Mouse (Mus musculus): ENCODE results near the gene Trdmt1. TPM values are rescaled to one million over a fixed set of nuclear protein-coding genes. Genes with fewer than 3 reads are reported as not detected.

Gene Trdmt1
- polyA plus RNA-seq, 1 experiment = 3.1 TPM

GRCm38 (mm10) chr2:13499196-13499595 lies 45.3 kb downstream of the Trdmt1 start:
- Histone ChIP-seq H3K27ac (ENCODE audit: control insufficient read depth, insufficient read depth, low read depth, low read length) (no peak overlapping the region), H3K4me3 (ENCODE audit: control insufficient read depth, low read depth, low read length) (no peak overlapping the region), H3K36me3 (ENCODE audit: control insufficient read depth, insufficient read depth, low read length) (no peaks in the 10 kb centered on the region), H3K27me3 (ENCODE audit: control insufficient read depth, insufficient read depth, low read length) (no peaks in the 10 kb centered on the region), H3K4me1 (ENCODE audit: control insufficient read depth, insufficient read depth, low read length) (no peaks in the 10 kb centered on the region)
- TF ChIP-seq POLR2A (IDR thresholded peaks at IDR 0.05; ENCODE audit: control insufficient read depth, low read depth, low read length) = no peak
- no peak for TF ChIP-seq CTCF (IDR thresholded peaks at IDR 0.05; ENCODE audit: control insufficient read depth, insufficient read depth, insufficient replicate concordance, low read depth, low read length)

GRCm38 (mm10) chr2:13496087-13496486 lies 48.4 kb downstream of the Trdmt1 start:
- Histone ChIP-seq H3K36me3 (ENCODE audit: control insufficient read depth, insufficient read depth, low read length) (no peaks in the 10 kb centered on the region), H3K27me3 (ENCODE audit: control insufficient read depth, insufficient read depth, low read length) (no peaks in the 10 kb centered on the region), H3K4me1 (ENCODE audit: control insufficient read depth, insufficient read depth, low read length) (no peaks in the 10 kb centered on the region), H3K27ac (ENCODE audit: control insufficient read depth, insufficient read depth, low read depth, low read length) (no peak overlapping the region; the same call in 1 of the 2 replicates), H3K4me3 (ENCODE audit: control insufficient read depth, low read depth, low read length) (no peak overlapping the region)
- no peak for TF ChIP-seq CTCF (IDR thresholded peaks at IDR 0.05; ENCODE audit: control insufficient read depth, insufficient read depth, insufficient replicate concordance, low read depth, low read length)

- Histone ChIP-seq H3K36me3 (ENCODE audit: control insufficient read depth, insufficient read depth, low read length) (no peaks in the 10 kb centered on the region), H3K27me3 (ENCODE audit: control insufficient read depth, insufficient read depth, low read length) (no peaks in the 10 kb centered on the region), H3K4me3 (ENCODE audit: control insufficient read depth, low read depth, low read length) (no peak overlapping the region), H3K4me1 (ENCODE audit: control insufficient read depth, insufficient read depth, low read length) (no peaks in the 10 kb centered on the region; the same call in 1 of the 2 replicates), H3K27ac (ENCODE audit: control insufficient read depth, insufficient read depth, low read depth, low read length) (no peak overlapping the region)
- TF ChIP-seq POLR2A (IDR thresholded peaks at IDR 0.05; ENCODE audit: control insufficient read depth, low read depth, low read length) = no peak
- no peak for TF ChIP-seq CTCF (IDR thresholded peaks at IDR 0.05; ENCODE audit: control insufficient read depth, insufficient read depth, insufficient replicate concordance, low read depth, low read length)
Measured at GRCm38 (mm10) chr2:13492927-13493326, 51.5 kb downstream of the Trdmt1 start.

- Histone ChIP-seq H3K4me3 (ENCODE audit: control insufficient read depth, low read depth, low read length) (no peak within 1 kb of the TSS), H3K4me1 (ENCODE audit: control insufficient read depth, insufficient read depth, low read length) (no peaks in the 10 kb centered on the region; the same call in 1 of the 2 replicates), H3K27me3 (ENCODE audit: control insufficient read depth, insufficient read depth, low read length) (no peaks in the 10 kb centered on the region), H3K36me3 (ENCODE audit: control insufficient read depth, insufficient read depth, low read length) (no peaks in the 10 kb centered on the region), H3K27ac (ENCODE audit: control insufficient read depth, insufficient read depth, low read depth, low read length) (no peak within 1 kb of the TSS)
- TF ChIP-seq CTCF (IDR thresholded peaks at IDR 0.05; ENCODE audit: control insufficient read depth, insufficient read depth, insufficient replicate concordance, low read depth, low read length) (no peak), POLR2A (IDR thresholded peaks at IDR 0.05; ENCODE audit: control insufficient read depth, low read depth, low read length) (no peak)
Measured at GRCm38 (mm10) chr2:13491734-13492133, 52.7 kb downstream of the Trdmt1 start, which contains the start of gene Cubn. TSS of gene Cubn (minus strand) at chr2:13491813.

- H3K36me3 ChIP-seq (ENCODE audit: control insufficient read depth, insufficient read depth, low read length) = no peaks in the 10 kb centered on the region
- TF ChIP-seq POLR2A (IDR thresholded peaks at IDR 0.05; ENCODE audit: control insufficient read depth, low read depth, low read length) (no peak), CTCF (IDR thresholded peaks at IDR 0.05; ENCODE audit: control insufficient read depth, insufficient read depth, insufficient replicate concordance, low read depth, low read length) (no peak)
Measured at GRCm38 (mm10) chr2:13490480-13490879, 54.0 kb downstream of the Trdmt1 start.

GRCm38 (mm10) chr2:13486470-13486869 lies 58.0 kb downstream of the Trdmt1 start:
- Histone ChIP-seq H3K36me3 (ENCODE audit: control insufficient read depth, insufficient read depth, low read length) (no peaks in the 10 kb centered on the region), H3K4me1 (ENCODE audit: control insufficient read depth, insufficient read depth, low read length) (no peaks in the 10 kb centered on the region; the same call in 1 of the 2 replicates), H3K4me3 (ENCODE audit: control insufficient read depth, low read depth, low read length) (no peak overlapping the region), H3K27me3 (ENCODE audit: control insufficient read depth, insufficient read depth, low read length) (no peaks in the 10 kb centered on the region), H3K27ac (ENCODE audit: control insufficient read depth, insufficient read depth, low read depth, low read length) (no peak overlapping the region)
- TF ChIP-seq CTCF (IDR thresholded peaks at IDR 0.05; ENCODE audit: control insufficient read depth, insufficient read depth, insufficient replicate concordance, low read depth, low read length) (no peak), POLR2A (IDR thresholded peaks at IDR 0.05; ENCODE audit: control insufficient read depth, low read depth, low read length) (no peak)

More at GRCm38 (mm10) chr2:13490480-13490879, 54.0 kb downstream of the Trdmt1 start:
- Histone ChIP-seq H3K27me3 (ENCODE audit: control insufficient read depth, insufficient read depth, low read length) (no peaks in the 10 kb centered on the region), H3K4me1 (ENCODE audit: control insufficient read depth, insufficient read depth, low read length) (no peaks in the 10 kb centered on the region; the same call in 1 of the 2 replicates), H3K27ac (ENCODE audit: control insufficient read depth, insufficient read depth, low read depth, low read length) (no peak overlapping the region), H3K4me3 (ENCODE audit: control insufficient read depth, low read depth, low read length) (no peak overlapping the region)

- no peak for TF ChIP-seq POLR2A (IDR thresholded peaks at IDR 0.05; ENCODE audit: control insufficient read depth, low read depth, low read length)
- TF ChIP-seq CTCF (IDR thresholded peaks at IDR 0.05; ENCODE audit: control insufficient read depth, insufficient read depth, insufficient replicate concordance, low read depth, low read length) = no peak
Measured at GRCm38 (mm10) chr2:13484566-13484965, 59.9 kb downstream of the Trdmt1 start.

GRCm38 (mm10) chr2:13480744-13481143 lies 63.7 kb downstream of the Trdmt1 start:
- TF ChIP-seq CTCF (IDR thresholded peaks at IDR 0.05; ENCODE audit: control insufficient read depth, insufficient read depth, insufficient replicate concordance, low read depth, low read length) (no peak), POLR2A (IDR thresholded peaks at IDR 0.05; ENCODE audit: control insufficient read depth, low read depth, low read length) (no peak)
- Histone ChIP-seq H3K27ac (ENCODE audit: control insufficient read depth, insufficient read depth, low read depth, low read length) (no peak overlapping the region), H3K27me3 (ENCODE audit: control insufficient read depth, insufficient read depth, low read length) (no peaks in the 10 kb centered on the region), H3K4me3 (ENCODE audit: control insufficient read depth, low read depth, low read length) (no peak overlapping the region), H3K4me1 (ENCODE audit: control insufficient read depth, insufficient read depth, low read length) (no peaks in the 10 kb centered on the region), H3K36me3 (ENCODE audit: control insufficient read depth, insufficient read depth, low read length) (no peaks in the 10 kb centered on the region)

More at GRCm38 (mm10) chr2:13484566-13484965, 59.9 kb downstream of the Trdmt1 start:
- no peak overlapping the region for H3K27ac ChIP-seq (ENCODE audit: control insufficient read depth, insufficient read depth, low read depth, low read length)
- no peaks in the 10 kb centered on the region for H3K36me3 ChIP-seq (ENCODE audit: control insufficient read depth, insufficient read depth, low read length)
- H3K27me3 ChIP-seq (ENCODE audit: control insufficient read depth, insufficient read depth, low read length) = no peaks in the 10 kb centered on the region
- H3K4me1 ChIP-seq (ENCODE audit: control insufficient read depth, insufficient read depth, low read length) = no peaks in the 10 kb centered on the region; the same call in 1 of the 2 replicates
- H3K4me3 ChIP-seq (ENCODE audit: control insufficient read depth, low read depth, low read length) = no peak overlapping the region
